Mouse (Mus musculus) erythroid progenitor cell, adult 5-6 weeks (primary cell): ENCODE data around the gene Hils1. TPM values are rescaled to one million over a fixed set of nuclear protein-coding genes. Genes with fewer than 3 reads are reported as not detected.

Experiments used
- total RNA-seq, 2 experiments: library from RNA; stranded (forward) in 1 of 2; stranded (reverse) in 1 of 2; fragments of 150-400 nt in 1 of 2; fragments of 186-747, 209-891 nt in 1 of 2; gene quantifications; 2 replicates each; pipeline versions ENCODE4 v1.2.3 to v1.2.4; 2015 to 2017; ENCODE audit warnings: low replicate concordance in 2 of 2

The Hils1 gene
- total RNA-seq, 2 experiments from 2014 or later, result not detected

Other genes starting within 250 kb of the Hils1 start
- not detected in 2 replicates for gene Cdc34b, start 225.8 kb upstream of the Hils1 start, total RNA-seq (2015; ENCODE audit: low replicate concordance)
- 0.15 TPM in 1 of 2 replicates, not detected in the other for gene Cdc34b, start 225.8 kb upstream of the Hils1 start, total RNA-seq (2017; ENCODE audit: low replicate concordance)
- not detected in 2 replicates for gene Tmem92, start 184.9 kb upstream of the Hils1 start, total RNA-seq (2015; ENCODE audit: low replicate concordance)
- not detected in 2 replicates for gene Tmem92, start 184.9 kb upstream of the Hils1 start, total RNA-seq (2017; ENCODE audit: low replicate concordance)
- gene Col1a1, start 31.4 kb upstream of the Hils1 start, total RNA-seq (2015; ENCODE audit: low replicate concordance), result 1.4 and 2.1 TPM in 2 replicates
- 0.90 and 1.9 TPM in 2 replicates for gene Col1a1, start 31.4 kb upstream of the Hils1 start, total RNA-seq (2017; ENCODE audit: low replicate concordance)
- not detected in 2 replicates for gene Sgca, start 8.7 kb downstream of the Hils1 start, total RNA-seq (2015; ENCODE audit: low replicate concordance)
- gene Sgca, start 8.7 kb downstream of the Hils1 start, total RNA-seq (2017; ENCODE audit: low replicate concordance), result not detected in 2 replicates
- gene Ppp1r9b, start 23.4 kb downstream of the Hils1 start, total RNA-seq (2015; ENCODE audit: low replicate concordance), result 59.5 and 71.4 TPM in 2 replicates
- 98.2 and 125 TPM in 2 replicates for gene Ppp1r9b, start 23.4 kb downstream of the Hils1 start, total RNA-seq (2017; ENCODE audit: low replicate concordance)
- gene Samd14, start 42.3 kb downstream of the Hils1 start, total RNA-seq (2015; ENCODE audit: low replicate concordance), result 103 TPM in 2 replicates
- gene Samd14, start 42.3 kb downstream of the Hils1 start, total RNA-seq (2017; ENCODE audit: low replicate concordance), result 98.7 and 99.2 TPM in 2 replicates
- 8.3 and 8.4 TPM in 2 replicates for gene Pdk2, start 73.8 kb downstream of the Hils1 start, total RNA-seq (2015; ENCODE audit: low replicate concordance)
- gene Pdk2, start 73.8 kb downstream of the Hils1 start, total RNA-seq (2017; ENCODE audit: low replicate concordance), result 2.3 and 3.2 TPM in 2 replicates
- not detected in 2 replicates for gene Itga3, start 109.2 kb downstream of the Hils1 start, total RNA-seq (2015; ENCODE audit: low replicate concordance)
- 0.13 TPM in 1 of 2 replicates, not detected in the other for gene Itga3, start 109.2 kb downstream of the Hils1 start, total RNA-seq (2017; ENCODE audit: low replicate concordance)
- not detected in 2 replicates for gene Dlx3, start 152.5 kb downstream of the Hils1 start, total RNA-seq (2015; ENCODE audit: low replicate concordance)
- gene Dlx3, start 152.5 kb downstream of the Hils1 start, total RNA-seq (2017; ENCODE audit: low replicate concordance), result not detected in 2 replicates
- gene Dlx4, start 178.7 kb downstream of the Hils1 start, total RNA-seq (2015; ENCODE audit: low replicate concordance), result not detected in 2 replicates
- gene Dlx4, start 178.7 kb downstream of the Hils1 start, total RNA-seq (2017; ENCODE audit: low replicate concordance), result not detected in 2 replicates